Mouse (Mus musculus) CH12F3 (cell line): ENCODE results near the gene Slc44a5.
"Not testable (repeated sequence)": the region's sequence is repeated elsewhere in the genome, so short reads cannot be mapped to it uniquely, and the experiment has no call there.

Source experiments
- in situ Hi-C: fragments of 300-500 bp; cut with MboI; formaldehyde crosslinking; loops from 2 replicates; pipeline ENCODE4 v1.14.3; 2020; ENCODE audit warnings: low sequenced_read_pairs

Gene Slc44a5

DNA sequence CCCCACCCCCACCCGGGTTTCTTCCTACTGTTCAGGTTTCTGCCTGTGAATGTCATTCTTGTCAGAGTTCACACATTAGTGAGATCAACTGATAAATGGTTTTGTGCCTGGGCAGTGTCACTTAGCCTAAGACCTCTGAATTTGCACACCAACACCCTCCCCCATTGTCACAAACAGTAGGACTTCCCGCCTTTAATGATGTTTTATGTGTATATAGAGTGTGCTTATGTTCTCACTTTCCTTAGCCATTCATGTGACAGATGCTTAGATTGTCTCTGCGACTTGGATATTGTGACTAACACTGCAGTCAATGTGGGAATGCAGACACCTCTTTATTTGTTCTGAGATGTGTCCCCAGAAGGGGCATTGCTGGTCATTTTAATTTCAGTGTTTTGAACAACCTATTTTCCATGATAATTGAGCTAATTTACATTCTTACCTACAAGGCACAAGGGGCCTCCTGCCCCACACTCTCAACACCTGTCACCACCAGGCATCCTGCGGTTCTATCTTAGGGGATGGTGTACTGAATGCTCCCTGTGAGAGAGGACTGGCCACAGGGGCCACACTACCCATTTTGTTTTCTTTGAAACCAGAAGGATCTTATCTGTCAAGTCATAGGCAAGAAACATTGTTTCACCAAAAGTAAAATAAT is 236.7 kb downstream of the Slc44a5 start:
- in situ Hi-C loops = no loop called here

DNA sequence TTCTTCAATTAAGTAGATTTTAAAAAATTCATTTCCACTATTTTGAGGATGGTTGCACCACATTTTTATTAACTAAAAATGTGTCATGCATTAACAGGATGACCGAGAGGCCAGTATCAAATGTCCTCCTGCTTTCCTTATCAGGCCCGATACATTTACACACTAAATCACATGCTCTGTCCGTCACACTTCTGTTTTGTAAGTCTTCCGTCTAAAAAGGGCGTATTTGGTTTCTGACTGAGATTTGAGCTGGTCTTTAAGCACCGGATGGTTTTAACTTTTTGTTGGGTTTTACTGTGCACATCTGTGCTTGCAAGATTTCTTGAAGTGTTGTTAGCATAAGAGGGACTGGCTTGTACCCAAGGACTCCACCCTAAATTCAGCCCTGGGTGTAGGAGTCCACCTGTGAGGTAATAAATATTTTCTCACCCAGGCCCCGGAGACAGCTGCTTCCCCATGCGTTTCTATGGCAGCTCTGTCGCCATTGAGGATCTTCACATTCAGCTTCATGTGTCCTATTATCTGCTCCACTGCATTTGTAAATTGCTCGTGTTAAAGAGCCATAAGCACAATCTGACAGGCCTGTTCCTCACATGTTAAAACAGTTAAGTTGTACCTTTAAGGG is 237.3 kb downstream of the Slc44a5 start:
- in situ Hi-C loops = no loop called here

DNA sequence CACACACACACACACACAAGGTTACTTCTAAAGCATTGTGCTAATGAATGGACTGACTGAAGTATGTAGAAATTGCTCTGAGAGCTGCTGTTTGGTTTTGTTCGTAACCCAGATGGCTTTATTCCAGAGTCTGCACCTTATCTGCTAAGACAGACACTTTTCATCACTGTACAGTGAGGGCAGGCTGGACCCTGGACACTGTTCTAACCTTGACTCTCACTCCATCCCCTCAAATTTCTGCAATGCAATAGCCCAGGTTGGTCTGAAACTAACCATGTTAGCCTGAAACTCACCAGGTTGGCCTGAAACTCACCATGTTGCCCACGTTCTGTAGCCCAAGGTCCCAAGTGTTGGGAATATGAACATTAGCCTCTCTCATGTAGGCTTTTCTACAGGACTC is 239.3 kb downstream of the Slc44a5 start:
- in situ Hi-C loops = no loop called here

DNA sequence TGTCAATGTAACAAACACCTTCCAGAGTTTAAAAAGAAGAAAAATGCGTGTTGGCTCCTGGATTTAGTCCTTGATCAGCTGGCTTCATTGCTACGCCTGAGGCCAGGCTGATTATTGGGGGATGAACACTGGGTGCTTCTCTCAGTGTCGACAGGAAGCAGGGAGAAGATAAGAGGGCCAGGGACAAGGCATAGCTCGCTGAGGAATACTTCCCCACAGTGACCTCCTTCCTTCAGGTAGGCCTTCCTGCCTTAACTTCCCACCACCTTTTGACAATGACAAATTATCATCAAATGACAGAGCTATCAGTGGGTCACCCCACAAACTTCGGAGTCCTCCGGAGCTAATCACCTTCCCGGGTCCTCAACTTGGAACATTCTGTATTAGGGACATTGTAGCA is 242.1 kb downstream of the Slc44a5 start:
- in situ Hi-C loops = no loop called here

DNA sequence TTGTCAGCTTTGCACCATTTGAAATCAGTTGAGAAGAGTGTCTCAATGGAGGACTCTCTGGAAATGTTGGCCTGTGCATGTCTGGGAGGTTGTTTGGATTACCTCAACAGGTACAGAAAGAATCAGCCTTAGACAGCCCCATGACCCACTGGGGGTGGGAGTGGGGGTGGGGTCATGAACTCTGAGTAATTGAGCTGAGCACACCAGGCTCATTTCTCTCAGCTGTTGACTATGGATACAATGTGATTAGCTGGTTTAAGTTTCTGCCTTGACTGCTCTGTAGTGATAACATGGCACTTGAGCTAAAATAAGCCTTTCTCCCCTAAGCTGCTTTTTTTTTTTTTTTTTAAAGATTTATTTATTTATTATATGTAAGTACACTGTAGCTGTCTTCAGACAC is 242.5 kb downstream of the Slc44a5 start:
- in situ Hi-C loops = no loop called here

DNA sequence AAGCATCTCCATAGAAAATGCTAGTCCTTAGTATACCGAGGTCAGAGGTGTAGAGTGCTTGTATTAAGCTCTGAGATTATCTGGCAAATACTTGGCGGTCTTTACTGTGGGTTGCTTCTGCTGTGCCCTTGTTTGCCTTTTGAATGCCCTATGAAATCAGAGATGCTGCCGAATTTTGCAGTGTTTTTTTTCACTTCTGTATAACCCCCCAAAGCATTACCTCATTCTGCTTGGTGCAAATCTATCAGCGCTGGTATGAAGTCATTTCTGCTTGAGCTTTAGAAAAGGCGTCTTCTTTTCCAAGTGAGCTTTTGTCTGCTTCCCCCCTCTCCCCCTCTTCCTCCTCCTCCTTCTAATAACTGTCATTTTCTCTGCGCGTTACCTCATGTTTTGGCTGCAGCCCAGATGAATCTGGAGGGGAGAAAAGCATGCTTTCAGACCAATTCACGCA is 248.9 kb downstream of the Slc44a5 start:
- in situ Hi-C loops = no loop called here

DNA sequence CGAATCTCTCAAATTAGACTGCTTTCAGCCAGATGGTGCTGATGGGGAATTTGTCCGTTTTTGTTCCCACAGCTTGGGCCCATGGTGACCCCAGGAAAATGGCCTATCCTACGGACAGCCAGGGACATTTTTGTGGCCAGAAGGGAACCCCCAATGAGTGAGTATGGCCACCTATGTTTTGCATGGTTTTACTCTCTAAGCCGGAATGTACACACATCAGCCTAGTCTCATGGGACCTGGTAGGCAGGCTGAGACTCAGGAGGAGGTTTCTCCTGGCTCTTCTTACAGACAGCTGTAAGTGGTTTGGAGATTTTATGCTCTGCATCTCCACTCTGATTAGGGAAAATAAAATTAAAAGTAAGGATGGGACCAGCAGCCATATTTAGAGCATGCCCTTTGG is 249.5 kb downstream of the Slc44a5 start:
- in situ Hi-C loops = no loop called here

DNA sequence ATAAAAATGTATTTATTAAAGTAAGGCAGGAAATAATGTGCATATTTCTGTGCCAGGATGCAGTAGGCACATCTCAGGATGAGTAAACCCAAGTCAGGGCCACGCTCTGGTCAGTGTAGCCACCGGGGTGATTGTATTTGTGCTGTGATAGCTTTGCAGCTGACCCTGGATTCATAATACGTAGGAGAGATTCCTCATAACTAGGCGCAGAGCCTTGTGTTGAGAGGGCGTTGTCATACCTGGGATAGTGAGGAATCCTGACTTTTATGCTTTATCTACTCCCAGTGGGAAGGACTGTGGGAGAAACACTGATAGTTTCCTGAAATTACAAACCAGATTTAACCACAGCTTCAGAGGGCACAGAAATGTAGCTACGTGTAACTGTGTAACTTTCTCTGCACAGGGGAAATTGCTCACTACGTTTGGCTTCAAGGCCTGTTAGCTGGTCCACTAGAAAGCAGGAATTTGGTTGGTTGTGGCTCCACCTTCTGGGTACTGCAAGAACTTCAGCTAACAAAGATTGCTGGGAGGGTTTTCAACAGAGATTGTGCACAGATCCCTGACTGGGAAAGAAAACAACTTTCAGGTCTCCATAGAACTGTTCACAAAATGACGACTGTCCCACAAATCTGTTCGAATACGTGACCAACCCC is 253.0 kb downstream of the Slc44a5 start:
- in situ Hi-C loops = loop anchor here (25.0 kb wide), 1 partner anchor 264 kb away; the partner anchor contains the start of gene Slc44a5

DNA sequence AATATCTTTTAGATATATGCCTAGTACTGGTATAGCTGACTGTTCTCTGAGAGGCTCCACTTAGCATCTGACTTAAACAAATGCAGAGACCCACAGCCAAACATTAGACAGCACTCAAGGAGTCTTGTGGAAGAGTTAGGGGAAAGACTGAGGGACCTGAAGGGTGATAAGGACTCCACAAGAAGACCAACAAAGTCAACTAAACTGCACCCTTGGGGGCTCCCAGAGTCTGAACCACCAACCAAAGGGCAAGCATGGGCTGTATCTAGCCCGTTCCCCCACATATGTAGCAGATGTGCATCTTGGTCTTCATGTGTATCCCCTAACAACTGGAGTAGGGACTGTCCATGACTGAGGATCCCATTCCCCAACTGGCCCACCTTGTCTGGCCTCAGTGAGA is 271.7 kb downstream of the Slc44a5 start:
- in situ Hi-C loops = loop anchor here (25.0 kb wide), 1 partner anchor 283 kb away; the partner anchor contains the start of gene Slc44a5

DNA sequence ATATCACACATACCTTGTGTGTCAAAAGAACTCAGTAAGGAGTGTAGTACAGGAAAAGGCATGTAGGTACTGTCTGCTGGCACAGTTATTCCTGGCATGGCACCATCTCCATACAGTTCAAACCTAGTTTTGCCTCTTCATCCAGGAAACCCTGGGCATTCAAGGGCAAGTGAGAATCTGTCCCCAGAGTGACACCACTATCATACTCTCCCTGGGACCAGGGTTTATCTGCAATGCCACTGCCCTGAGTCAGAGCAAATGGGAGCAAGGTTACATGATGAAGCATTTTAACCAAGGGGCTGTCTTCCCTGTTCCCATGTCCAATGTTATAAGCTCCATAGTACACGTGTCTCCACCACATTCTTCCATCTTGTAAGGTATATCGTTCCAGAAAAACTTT is 278.2 kb downstream of the Slc44a5 start:
- in situ Hi-C loops = no loop called here

DNA sequence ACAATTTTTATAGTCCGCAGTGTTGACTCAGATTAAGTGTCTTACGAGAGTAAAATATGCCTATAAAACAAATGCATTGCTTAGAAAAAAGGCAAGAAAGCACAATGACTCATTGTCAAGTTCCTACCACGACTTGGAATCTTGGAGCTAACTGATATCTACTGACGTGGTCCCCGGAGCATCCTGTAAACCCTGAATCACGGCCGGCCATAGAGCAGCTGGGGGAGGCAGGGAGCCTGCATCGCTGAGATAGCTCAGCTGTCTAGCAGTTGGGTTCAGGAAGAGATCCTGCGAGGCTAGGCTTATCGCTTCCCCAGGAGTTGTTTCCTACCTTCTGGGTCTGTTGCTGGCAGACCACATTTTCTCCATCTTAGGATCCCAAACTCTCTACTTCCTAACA is 279.0 kb downstream of the Slc44a5 start:
- in situ Hi-C loops = no loop called here

DNA sequence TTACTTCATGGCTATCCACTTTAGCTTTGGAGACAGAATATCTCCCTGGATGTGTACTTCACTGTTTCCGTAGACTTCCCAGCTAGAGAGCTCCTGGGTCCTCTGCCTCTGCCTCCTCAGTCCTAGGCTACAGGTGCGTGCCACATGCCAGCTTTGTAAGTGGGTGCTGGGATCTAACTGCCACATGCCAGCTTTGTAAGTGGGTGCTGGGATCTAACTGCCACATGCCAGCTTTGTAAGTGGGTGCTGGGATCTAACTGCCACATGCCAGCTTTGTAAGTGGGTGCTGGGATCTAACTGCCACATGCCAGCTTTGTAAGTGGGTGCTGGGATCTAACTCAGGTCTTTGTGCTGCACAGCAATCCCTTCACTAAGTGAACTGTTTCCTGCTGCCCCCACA is 281.0 kb downstream of the Slc44a5 start:
- in situ Hi-C loops = not testable (repeated sequence)

DNA sequence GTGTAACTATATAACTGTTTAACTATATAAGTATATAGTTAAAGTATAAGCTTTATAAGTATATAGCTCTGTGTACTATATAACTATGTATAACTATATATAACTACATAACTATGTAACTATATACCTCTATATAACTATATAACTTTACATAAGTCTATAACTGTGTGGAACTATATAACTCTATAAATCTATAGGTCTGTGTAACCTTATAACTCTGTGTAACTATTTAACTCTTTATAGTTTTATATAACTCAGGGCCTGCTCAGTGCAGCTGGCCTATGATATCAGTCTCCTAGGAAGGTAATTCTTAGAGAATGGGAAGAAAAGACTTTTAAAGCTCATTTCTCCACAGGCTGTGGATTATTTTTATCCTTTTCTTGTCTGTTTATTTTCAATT is 284.1 kb downstream of the Slc44a5 start:
- in situ Hi-C loops = no loop called here

DNA sequence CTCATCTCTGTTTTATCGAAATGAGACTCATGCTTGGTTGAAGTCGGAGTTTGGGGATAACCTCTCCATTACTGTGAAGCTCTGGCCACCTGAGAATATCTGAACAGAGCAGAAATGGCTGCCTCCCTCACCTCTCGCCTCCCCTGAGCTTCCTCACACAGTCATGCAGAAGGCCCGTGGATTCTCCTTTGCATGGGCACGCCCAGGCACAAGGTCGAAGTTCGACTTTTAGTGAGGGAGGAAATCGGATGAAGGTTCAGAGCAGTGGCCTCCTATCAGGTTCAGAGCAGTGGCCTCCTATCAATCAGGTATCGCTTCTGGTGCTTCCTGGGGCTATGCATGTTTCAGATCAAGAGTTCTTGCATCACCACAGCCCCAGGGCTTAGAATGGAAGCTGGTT is 295.1 kb downstream of the Slc44a5 start:
- in situ Hi-C loops = no loop called here

DNA sequence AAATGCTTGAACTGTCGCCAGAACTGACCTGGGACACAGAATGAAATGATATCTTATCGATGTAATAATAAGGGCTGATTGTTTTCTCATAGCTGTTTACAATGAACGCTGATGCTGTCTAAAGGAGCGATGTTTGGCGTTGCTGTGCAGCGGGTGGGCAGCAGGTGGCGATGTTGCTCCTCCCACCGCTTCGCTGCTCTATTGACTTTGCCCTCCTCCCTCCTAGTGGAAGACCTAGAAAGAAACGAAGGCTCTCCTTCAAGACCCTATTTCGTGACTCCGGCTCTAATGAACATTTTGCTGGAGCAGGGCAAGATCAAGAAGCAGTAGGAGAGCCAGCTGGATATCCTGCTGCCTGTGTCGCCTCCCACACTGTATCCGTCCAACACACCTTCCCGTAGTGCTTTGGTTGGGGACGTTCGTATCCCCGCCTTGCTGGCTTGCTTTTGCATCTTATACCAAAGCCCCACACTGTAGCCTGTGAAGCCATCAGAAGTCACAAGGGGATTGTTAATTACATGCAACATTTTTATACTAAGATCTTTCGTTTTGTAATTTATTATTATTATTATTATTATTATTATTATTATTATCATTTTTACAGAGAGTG is 296.6 kb downstream of the Slc44a5 start:
- in situ Hi-C loops = no loop called here

DNA sequence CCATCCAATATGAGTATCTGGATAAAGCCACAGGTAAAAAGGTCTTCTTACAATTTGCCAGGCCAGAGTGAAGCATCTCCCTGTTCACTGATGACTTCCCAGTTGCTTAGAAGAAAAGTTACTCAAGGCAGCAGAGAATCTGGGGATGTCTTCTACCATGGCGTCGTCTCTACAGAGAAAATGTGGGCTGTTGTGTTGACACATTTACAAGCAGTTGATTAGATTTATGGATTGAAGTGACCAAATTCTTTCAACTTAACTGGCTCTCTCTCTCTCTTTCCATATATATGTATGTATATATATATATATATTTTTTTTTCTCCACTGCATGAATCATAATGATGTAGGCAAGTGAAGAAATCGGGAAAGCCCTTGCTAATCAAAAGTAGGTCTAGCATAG is 301.4 kb downstream of the Slc44a5 start:
- in situ Hi-C loops = loop anchor here (5.0 kb wide), 1 partner anchor 298 kb away; no protein-coding TSS in a partner anchor

DNA sequence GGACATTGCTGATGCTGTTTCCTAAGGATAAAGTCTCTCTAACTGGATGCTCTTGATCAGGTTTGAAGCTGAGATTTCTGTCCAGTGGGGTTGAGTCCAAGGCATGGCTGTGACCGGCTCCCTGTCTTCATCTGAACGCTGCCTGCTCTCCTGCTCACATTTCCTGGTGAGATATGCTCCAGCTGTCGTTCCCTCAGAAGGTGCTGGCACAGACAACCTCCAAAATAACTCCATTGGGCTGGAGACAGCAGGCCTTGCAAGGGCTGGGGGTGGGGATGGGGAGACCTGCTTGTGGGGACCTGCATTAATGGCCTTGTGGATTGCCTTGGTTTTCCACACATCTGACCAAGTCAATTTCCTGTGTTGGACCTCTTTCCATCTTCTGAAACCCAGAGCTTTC is 311.0 kb downstream of the Slc44a5 start:
- in situ Hi-C loops = no loop called here

DNA sequence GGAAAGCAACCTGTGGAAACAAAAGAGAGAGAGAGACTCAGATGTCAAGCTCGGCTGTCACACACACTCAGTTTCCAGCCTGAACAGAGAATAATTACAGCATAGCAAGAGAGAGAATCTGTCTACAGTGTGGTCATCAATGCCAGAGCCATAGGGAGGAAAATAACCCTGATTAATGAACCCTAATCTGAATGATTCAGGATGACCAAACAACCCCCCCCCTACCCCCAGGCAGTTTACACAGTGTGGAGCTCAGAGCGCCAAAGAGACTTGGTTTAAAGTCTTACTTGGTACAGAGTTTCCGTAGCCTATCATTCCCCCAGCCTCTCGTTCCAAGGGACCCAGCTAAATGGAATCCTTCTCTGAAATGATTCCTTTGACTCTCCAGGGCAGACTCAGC is 312.1 kb downstream of the Slc44a5 start:
- in situ Hi-C loops = no loop called here

DNA sequence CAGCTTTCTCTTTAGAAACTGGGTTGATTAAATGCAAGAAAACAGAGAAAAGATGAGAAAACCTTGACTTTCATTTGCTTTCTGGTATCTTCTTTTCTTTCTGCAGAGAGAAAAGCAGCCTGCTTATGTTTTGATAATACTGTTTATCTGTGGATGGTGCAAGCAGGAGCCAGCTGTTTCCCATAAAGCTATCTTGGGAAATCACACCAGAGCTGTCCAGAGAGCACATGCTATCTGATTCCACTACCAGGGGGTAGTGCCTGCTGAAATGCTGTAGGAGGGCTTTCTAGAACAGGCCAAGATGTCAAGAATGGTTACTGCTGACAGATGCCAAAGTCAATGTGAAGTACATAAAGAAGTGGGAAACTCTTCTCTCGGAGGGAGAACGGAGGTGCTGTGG is 314.0 kb downstream of the Slc44a5 start:
- in situ Hi-C loops = no loop called here

DNA sequence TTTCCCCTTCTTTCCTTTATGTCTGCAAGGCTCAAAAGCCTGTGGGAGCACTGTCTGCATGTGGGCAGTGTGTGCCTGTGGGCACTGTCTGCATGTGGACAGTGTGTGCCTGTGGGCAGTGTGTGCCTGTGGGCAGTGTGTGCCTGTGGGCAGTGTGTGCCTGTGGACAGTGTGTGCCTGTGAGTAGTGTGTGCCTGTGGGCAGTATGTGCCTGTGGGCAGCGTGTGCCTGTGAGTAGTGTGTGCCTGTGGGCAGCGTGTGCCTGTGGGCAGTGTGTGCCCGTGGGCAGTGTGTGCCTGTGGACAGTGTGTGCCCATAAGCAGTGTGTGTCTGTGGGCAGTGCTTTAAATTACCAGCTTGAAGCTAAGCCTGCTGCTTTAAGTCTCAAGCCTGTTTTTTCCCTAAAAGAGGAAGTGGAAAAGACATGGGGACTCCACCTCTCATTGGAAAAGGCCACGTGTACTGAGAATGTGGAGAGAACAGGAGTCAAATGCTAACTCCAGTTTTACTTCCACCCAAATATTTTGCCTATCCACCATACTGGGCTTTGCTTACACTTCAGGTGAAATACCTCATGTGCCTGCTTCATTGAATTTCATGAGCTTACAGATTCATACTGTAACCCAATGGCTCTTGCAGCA is 315.3 kb downstream of the Slc44a5 start:
- in situ Hi-C loops = no loop called here

DNA sequence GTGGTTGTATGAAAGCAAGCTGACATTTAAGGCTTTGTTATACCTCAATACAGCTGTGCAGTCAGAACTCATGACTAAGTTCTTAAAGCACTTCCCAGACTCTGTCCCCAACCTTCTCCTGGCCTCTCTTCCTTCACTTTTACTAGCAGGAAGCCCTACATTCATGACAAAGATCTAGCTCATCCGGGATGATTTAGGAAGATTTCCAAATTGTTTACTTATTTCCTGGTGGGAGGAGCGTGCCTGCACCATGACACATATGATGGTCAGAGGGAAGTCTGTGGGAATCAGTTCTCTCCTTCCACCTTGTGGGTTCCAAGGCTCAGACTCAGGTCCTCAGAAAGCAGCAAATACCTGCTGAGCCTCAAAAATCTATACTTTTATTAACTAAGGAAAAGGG is 317.1 kb downstream of the Slc44a5 start:
- in situ Hi-C loops = no loop called here
